Mouse (Mus musculus): ENCODE measurements around the gene Tfap4. TPM values are rescaled to one million over a fixed set of nuclear protein-coding genes. Genes with fewer than 3 reads are reported as not detected.

Gene Tfap4
- 1 to 10 TPM; 6.6 to 6.9 TPM for total RNA-seq (2021)
- long read RNA-seq, experiment 1, transcript Tfap4-201 (7 exons, 2,247 nt) = major isoform, 7 of 7 reads
- long read RNA-seq, experiment 1, partial matches to known transcripts = 0 of 7 reads
- long read RNA-seq, experiment 1, other reads (novel, unspliced or antisense) = 0 of 7 reads
- long read RNA-seq, experiment 2, partial matches to known transcripts = 0 of 4 reads
- long read RNA-seq, experiment 2, other reads (novel, unspliced or antisense) = 1 of 4 reads

- peak; percentile 79 for DNase-seq
Measured at GRCm38 (mm10) chr16:4559715-4560144, at the start of gene Tfap4. Gene Tfap4, minus strand, starts transcription at chr16:4559854.

DNA sequence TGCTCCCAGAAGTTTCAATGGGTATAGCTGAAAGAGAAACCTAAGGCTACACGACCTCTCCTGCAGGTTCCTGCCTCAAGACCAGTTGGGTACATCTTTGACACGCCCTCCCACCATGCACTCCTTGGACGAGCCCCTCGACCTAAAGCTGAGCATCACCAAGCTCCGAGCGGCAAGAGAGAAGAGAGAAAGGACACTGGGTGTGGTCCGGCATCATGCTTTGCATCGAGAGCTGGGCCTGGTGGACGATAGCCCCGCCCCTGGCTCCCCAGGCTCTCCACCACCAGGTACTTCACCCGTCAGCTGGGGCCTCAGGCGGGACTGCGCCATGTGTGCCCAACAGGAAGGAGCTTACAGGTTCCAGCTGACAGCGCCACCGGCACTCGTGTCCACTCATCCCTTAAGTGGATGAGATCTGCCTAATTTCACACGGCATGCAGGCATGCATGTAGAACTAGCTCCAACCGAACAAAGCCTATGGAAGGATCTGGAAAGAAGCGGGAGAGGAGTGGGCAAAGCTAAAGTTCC is 48.9 kb upstream of the Tfap4 start:
- peak; percentile 3 for DNase-seq

DNA sequence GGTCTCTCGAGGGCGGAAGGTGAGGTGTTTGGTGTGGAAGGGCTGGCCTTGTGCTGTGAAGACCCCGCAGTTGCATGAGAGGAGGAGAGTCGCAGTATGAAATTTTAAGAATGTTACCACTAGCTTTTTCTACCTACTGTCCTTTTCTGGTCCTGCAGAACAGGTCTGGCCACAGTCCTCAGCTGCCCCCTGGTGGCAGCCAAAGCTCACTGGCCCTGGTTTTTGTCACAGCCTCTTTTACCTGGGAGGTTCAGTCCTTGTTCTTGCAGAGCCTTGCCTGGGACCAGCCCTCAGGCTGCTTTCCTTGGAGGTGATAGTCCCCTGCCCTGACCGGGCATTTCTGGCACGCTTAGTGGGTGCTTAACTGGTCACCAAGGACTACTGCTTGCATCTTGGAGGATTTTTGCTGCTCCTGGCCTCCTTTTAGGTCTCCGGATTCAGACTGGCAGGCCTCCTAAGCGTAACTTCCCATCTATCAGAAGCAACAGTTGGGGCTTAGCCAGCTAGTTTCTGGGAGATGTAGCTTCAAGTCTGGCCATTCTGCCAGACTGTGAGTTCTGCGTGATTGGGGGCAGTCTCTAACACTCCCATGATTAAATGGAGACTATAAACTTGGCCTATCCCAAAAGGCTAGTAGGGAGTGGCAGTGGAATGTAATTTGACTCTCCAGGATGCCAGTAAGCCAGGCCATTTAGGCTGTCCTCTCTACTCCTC is 48.3 kb upstream of the Tfap4 start:
- peak; percentile 80 for DNase-seq

- DNase-seq = peak; percentile 56
Measured at GRCm38 (mm10) chr16:4606431-4607084, 46.9 kb upstream of the Tfap4 start.

DNA sequence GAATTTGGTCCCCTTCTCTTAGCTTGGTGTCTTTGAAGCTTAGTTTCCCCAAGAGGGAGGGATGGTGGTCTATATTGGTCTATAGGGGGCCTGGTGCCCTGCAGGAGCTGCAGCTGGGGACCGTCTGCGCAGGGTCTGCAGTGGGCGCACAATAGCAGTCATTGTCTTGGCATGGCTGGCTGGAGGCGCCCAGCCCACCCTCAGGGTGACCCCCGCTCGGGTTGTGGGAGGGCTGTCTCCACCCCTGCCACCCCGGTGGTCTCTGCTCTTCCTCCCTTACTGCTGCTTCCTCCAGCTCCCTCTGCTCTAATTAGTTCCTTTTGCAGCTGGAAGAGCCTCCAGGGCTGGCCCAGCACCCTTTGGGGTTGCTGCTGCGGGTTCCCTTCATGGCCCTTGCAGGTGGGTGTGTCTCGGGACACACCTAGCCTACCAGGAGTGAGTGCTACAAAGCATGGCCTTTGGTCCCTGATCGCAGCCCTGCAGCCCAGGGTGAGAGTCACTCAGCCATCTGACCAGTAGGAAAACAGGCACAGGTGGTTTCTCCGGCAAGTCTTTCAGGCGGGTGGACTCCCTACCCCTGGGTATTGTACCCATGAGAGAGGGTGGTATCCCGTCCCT is 46.0 kb upstream of the Tfap4 start:
- peak; percentile 5 for DNase-seq

DNA sequence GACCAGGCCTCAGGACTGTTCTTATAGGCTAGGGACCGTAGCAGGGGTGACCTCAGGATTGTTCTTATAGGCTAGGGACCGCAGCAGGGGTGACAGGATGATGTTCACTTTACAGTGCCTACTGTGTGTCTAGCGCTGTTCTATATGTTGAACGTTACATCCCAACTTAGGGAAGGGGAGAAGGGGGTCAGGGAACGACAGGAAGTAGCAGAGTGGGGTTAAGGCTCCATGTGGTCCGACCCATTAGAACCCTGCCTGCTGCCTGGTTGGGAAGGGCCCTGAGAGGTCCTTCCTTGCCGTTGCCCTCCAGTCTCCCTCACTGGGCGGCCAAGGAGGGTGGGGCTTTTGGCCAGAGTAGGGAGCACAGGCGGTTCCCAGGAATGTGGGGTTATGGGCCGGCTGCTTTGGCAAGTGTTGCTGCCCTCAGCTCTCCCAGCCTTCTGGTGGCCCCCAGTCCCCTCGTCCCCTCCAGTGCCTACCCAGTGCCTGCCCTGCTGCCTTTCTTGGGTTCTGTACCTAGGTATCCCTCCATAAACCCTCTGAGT is 44.7 kb upstream of the Tfap4 start:
- peak; percentile 14 for DNase-seq

DNA sequence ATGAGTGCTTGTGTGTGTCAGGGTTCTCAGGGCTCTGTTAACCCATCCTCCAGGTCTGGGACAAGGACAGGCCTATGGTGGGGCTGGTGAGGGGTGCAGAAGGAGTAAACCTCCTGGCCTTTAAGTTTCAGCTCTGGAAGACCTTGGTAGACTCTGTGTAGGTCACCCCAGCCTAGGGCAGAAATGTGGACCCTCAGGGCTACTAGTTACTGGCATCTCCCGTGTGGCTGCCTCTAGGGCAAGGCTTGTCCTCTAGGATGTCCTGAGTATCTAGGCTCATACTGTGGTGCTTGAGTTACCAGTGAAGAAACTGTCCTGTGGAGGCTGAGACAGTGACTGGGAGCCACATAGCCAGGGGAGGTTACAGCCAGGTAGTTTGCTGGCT is 43.8 kb upstream of the Tfap4 start:
- DNase-seq = no peak

- peak; percentile 12 for DNase-seq
Measured at GRCm38 (mm10) chr16:4602766-4603452, 43.3 kb upstream of the Tfap4 start.

DNA sequence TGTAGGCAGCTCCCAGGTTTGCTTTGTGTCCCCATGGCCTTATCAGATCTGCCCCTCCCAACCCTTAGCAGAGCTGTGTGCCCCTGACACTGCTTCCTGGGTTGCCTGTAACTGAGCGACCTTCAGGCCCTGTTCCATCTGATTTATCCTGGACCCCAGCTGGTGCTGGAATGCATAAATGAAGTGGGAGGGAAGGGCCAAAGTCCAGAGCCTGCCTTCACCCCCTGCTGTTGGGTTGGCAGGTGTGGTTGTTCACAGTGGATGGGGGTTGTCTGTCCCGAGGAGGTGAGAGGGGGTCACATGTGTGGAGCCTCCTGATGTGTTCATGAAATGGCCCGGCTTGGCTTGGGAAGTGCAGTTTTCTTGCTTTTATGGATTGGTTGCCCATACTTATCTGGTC is 42.5 kb upstream of the Tfap4 start:
- no peak for DNase-seq

DNA sequence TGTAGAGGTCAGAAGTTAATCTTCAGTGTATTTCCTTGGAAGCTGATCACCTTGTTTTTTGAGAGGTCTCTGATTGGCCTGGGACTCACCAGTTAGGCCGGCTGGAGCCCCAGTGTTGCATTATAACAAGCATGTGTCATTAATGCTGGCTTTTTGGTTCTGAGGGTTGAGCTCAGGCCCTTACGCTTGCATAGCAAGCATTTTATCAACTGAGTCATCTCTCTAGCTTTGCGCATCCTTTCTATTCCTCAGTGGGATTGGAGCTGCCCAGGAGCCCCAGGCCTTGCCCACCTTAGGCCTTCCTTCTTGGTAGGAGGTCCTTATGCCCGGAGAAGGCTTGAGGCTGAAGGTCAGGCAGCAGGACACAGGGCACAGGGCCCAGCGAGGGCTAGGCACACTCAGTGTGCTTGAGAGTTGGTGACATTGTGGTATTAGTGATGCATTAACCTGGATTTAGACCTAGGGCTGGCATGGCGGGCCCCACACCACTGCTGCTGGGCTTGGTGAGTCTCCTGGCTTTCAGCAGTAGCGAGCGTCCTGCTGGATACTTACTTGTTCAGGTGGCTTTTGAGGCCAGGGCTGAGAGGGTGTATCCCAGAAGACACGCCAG is 41.2 kb upstream of the Tfap4 start:
- DNase-seq = no peak

DNA sequence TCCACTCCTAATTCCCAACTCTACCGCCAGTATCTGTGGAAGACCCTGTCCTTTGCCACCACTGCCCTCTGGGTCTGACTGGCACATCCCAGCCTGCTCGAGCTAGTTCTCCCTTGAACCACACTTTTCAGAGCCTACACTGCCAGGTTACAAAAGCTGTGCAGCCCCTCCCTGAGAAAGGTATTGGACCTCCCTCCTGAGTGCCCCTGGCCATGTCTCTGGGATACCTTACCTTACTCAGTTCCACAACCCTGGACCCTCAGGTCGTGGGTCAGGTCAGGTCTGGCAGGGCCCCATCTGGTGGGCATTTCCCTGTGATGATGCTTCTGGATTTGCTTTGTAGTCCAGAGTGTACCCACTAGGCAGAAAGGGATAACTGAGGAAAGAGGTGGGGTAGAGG is 40.0 kb upstream of the Tfap4 start:
- no peak for DNase-seq

DNA sequence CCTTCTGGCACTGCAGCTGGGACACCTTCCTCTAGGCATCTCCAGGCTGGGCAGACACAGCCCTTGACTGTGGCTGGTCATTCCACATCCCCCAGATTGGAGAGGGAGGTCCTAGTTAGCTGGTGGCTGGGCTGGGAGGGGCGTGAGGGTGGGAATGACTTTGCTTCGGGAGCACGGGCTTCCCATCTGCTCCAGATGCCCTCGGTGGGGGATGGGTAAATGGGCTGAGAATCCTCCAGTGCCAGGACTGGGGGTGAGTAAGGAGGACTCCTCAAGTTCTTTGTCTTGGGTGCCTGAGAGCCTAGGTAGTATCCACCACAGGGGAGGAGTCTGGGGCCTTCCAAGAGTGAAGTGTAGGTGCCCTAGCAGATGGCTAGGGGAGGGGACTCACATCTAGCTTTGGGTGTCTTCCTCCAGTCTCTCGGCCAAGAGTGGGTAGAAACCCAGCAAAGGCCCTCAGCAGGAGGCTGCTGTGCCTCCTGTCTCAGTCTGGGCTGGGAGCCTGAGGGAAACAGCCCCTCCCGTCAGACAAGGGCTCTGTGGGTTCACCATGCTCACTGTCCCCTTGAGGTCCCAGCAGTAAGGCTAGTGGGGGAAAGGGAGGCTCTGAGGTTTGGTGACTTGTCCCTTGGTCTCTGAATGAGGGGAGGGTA is 39.4 kb upstream of the Tfap4 start:
- DNase-seq = no peak

DNA sequence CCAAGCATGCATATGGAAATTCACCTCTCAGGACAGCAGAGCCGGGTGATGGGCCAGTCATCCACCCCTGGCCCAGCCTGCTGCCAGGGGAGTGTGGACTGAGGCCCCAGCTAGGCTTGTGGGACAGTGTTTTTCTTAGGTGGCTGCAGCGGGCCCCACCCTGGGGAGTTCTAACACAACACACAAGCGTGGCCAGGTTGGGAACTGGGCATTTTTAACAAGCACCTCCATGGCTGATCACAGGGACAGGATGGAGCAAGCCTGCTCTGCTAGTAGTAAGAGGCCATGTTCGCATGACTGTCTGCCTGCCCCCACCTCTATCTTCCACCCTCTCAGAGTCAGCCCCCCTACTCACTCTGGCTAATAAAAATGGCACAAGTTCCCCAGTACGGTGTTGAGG is 38.4 kb upstream of the Tfap4 start:
- DNase-seq = no peak

DNA sequence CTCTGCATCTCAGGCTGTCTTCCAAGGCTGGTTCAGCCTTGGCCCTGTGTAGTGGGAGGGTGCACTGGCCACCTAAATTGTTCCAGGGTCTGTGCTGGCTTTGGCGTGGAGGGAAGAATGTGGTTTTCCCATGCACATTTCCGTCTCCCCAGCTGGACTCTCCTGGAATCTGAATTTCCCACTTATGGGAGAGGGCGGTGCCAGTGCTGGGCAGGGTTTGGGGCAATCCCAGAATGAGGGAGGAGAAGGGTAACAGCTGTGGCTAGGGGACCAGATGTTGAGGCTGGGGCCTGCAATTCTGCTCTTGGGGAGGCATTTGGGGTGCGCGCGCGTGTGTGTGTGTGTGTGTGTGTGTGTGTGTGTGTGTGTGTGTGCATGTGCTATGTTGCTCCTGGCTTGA is 37.6 kb upstream of the Tfap4 start:
- DNase-seq = peak; percentile 37

- DNase-seq = no peak
Measured at GRCm38 (mm10) chr16:4596836-4597235, 37.2 kb upstream of the Tfap4 start.

- DNase-seq = peak; percentile 31
Measured at GRCm38 (mm10) chr16:4596141-4596728, 36.6 kb upstream of the Tfap4 start.

DNA sequence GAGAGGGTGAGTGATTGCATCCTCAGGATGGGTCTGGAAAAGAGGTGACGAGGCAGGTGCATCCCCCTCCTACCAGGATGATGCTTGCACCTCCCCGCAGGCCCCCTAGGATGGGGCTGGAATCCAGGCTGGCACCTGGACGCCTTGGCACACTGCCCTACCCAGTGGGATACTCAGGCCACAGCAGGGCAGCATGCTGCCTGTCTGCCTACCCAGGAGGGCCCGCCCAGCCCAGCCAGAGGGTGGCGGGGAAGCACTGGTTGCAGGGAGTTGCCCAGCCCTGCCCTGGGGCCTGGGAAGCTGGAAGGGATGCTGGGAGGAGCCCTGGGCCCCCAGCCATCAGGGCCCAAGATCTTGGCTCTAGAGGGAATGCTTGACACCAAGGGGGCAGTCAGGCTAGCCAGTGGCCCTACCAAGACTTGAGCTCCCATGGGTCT is 35.9 kb upstream of the Tfap4 start:
- peak; percentile 63 for DNase-seq

GRCm38 (mm10) chr16:4594814-4595526 is 35.3 kb upstream of the Tfap4 start:
- DNase-seq = peak; percentile 53

GRCm38 (mm10) chr16:4593971-4594813 is 34.5 kb upstream of the Tfap4 start, which contains the start of gene Glis2:
Gene Glis2, plus strand, starts transcription at chr16:4594713.
- DNase-seq = peak; percentile 64

Data from gastrocnemius, postnatal 10 days (tissue).